Mouse (Mus musculus) adrenal gland, adult 8-10 months (tissue): ENCODE measurements around the gene Rrp36. TPM values are rescaled to one million over a fixed set of nuclear protein-coding genes. Genes with fewer than 3 reads are reported as not detected.

Source experiments
- DNase-seq: peaks from one replicate; pipeline ENCODE4 v3.0.0; 2022
- total RNA-seq, 4 experiments: library from RNA; stranded (reverse); gene quantifications; 2 replicates each; pipeline ENCODE4 v1.2.4; 2022

The Rrp36 gene
- total RNA-seq, 4 experiments from 2014 or later, result 24.9 to 31.8 (median 30.6) TPM

- peak; percentile 97 for DNase-seq
These were observed 28.4 kb downstream of the Rrp36 start, which contains the start of the genes Klc4 and Mrpl2 for GRCm38 (mm10) chr17:46645561-46646321. Gene Klc4, minus strand, starts transcription at chr17:46646022. Gene Mrpl2, plus strand, starts transcription at chr17:46646229.

DNA sequence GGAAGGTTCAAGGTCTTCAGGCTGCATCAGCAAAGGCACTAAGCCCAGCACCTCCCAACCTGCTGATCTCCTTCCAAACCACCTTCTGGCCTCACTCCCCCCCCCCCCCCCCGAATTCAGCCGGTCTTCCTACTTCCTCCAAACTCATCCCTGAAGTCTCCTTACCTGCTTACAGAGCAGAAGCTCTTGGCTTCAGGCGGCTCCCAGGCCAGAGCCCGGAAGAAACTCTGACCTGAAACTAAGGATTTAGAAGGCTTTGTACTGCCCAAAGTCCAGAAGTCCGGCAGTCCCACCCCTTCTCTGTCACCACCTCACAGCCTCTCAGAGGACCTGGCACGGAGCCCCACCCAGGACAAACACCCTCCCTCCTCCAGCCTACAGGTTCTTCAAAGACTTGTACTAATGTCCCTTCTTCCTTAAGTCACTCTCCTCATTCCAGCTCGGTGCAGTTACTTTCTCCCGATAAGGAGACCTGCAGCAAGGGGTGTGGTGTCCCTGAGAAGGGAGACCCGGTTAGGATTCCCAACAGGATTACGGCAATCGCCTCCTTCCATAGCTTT is 29.2 kb downstream of the Rrp36 start:
- DNase-seq, result peak; percentile 69

GRCm38 (mm10) chr17:46644152-46644805 is 29.9 kb downstream of the Rrp36 start:
- no peak for DNase-seq

DNA sequence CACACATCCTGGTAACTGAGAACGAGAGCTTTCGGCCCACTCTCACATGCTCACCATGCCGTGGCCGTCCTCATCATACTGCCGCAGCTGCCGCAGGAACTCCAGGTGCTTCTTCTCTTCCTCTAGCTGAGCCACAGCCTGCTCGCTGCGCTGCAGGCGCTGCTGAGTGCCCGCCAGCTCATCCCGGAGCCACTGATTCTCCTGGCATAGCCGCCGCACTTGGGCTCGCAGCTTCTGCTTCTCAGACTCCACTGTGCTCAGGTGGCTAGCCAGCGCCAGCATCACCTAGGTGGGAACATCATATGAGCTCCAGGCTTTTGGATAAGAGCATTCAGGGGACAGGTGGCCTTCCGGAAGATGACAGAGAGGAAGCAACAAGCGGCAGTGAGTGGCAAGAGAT is 32.1 kb downstream of the Rrp36 start:
- DNase-seq, result no peak

DNA sequence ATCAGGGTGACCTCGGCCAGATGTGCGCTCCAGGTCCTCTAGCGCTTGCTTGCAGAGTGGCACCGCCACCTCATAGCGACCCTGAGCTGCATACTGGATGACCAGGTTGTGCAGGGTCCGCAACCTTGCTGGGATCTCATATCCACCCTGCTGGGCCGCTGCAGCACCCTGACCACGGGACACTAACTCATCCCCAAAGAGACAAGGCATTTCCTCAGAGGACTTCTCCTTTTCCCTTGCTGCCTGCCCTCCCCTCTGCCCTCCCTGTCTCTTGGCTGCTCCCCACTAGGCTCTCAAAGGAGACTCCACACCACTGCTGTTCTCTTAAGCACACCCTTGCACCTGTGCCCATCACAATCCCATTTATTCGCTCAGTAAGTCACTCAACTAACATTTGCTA is 34.2 kb downstream of the Rrp36 start:
- DNase-seq, result no peak

DNA sequence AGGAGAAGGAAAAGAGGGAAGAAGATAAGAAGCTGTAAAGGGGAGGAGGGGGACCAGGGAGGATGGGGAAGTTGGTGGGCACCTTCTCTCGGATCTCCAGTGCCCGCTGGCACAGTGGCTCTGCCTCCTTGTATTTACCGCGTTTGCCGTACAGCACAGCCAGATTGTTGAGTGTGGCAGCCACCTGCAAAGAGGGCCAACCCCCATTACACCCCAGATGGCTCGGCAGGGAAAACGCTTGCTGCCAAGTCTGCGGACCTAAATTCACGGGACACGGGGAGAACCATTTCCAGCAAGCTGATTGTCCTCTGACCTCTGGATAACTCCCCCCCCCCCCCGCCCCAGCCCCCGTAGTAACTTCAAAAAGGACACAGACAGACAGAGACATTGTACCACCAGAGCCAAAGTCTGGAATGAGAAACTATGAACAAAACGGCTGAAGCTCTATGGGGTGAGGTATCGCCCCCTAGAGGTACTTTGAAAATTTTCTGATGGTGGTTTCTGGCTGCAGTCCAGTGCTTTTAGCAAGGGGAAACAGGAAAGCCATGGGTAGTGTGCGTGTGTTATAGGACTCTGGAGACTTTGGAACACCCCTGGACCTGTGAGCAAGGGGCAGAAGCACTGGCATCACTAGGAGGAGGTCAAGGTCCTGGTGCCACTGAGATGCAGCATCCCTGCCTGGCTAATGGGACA is 37.2 kb downstream of the Rrp36 start:
- DNase-seq, result no peak

DNA sequence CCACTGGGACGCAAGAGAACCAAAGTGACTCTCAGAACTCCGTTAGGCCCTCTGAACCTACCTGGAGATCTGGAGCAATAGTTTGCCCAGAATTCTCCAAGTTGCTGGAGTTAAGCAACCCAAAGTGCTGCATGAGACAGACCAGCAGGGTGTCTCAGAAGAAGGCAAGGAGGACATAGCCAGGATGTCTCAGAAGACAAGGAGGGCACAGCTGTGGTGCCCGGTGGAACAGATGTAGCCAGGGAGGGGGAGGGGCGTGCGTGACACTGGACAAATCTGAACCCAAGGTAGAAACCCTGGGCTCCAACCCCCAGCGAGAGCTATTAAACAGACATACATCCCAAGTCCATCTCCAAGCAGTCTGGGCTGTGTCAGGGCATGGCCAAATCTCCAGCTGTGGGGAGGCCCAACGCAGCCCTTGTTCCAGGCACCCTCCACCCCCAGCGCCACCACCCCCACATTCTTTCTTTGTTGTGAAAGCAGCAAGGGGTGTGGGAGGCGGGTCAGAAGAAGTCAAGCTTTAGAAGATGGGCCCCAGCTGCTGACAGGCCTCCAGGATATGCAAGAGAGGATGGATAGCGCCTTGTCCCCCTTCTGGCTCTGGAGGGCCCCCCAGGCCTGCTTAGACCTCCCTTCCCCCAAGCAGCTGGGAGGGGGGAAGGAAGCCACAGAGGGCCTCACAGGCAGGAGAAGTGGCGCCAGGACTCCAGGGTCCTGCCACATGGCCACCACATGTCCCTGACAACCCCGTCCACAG is 44.3 kb downstream of the Rrp36 start:
- DNase-seq, result no peak

- no peak for DNase-seq
These were observed 45.1 kb downstream of the Rrp36 start, which contains the start of gene Ptk7 for GRCm38 (mm10) chr17:46628791-46629684. Gene Ptk7, minus strand, starts transcription at chr17:46629504.

- DNase-seq, result no peak
These were observed 45.7 kb downstream of the Rrp36 start for GRCm38 (mm10) chr17:46628471-46628790.

DNA sequence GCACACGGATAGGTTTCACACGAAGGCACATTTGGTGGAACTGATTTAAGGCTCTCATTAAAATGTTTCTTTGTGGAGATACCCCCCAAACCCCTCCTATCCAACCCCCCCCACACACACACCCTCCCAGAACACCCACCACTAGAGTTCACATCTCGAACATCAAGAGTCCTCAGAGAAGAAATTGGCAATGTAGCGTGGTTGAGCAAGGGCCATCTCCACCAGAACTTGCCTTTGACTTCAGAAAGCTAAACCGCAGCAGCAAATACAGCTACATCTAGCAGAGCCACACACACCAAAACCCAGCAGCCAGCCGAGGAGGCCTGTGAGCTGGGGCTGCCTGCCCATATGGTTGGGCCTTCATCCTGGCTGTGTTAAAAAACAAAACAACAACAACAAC is 46.7 kb downstream of the Rrp36 start:
- DNase-seq, result no peak

DNA sequence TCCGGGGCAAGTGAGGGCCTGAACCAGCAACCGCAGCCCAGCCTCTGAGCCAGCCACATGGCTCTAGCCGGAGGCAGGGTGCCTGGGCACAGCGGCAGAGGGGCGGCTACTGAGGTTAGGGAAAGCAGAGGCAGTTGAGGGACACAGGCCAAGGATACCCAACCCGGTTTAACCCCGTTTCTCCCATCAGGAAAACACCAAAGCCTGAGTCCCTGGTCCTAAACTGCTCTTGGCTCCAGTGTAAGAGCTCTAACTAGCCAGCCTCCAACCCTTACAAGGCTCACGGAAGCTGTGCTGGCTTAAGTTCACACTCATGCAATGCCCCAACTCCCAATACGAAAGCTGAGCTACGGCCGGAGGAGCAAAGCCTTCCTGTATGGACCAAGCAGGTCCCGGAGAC is 49.6 kb downstream of the Rrp36 start:
- DNase-seq, result no peak

DNA sequence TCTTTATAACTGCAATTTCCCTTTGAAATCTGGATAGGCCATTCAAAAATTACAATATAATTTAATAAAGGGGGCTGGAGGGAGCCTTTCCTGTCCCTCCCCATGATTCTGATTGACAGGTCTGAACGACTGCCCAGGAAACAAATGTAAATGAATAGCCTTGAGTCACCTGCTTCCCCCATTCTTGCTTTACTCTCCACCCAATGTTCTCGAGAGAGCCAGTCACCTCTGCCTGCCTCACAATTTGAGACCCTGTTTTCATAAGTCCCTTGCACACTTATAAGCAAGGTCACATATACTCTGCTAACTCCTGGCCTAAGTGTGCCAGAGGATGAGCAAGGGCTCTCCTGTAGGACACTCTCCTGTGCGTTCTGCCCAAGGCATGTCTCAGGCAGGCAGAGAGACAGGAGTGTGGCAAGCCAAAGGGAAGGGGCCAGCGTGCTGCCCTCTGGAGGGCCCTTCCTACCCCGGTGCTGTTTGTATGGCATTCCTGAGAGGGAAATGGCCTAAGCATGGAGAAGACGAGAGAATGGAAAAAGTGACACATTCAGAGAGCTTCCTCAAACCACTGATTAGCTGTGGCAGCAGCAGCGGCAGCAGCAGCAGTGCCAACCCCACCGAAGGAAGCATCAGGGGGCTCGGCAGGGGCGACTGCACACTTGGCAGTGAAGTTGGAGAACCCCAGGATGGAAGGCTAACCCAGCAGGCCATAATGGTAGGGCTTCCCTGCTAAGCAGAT is 50.2 kb downstream of the Rrp36 start:
- DNase-seq, result no peak

GRCm38 (mm10) chr17:46622269-46622668 is 51.9 kb downstream of the Rrp36 start:
- DNase-seq, result no peak

DNA sequence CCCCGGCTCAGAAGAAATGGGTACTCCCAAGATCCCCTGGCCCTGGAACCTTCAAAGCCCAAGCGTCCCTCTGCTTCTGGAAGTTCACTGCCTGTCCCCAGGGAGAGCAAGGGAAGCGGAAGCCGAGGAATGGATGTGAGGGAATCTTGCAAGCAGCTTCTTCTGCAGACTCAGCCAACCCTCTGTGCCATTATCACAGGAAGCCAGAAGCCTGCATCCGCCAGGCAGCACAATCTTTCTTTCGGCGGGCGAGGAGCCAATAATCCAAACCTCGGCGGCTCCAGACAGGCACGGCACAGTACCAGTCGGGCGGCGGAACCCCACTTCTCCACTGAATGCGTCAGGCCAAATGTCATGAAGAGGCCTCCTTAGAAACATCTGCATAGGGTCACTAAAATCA is 52.8 kb downstream of the Rrp36 start:
- DNase-seq, result no peak

- DNase-seq, result no peak
These were observed 54.3 kb downstream of the Rrp36 start for GRCm38 (mm10) chr17:46619683-46620357.

DNA sequence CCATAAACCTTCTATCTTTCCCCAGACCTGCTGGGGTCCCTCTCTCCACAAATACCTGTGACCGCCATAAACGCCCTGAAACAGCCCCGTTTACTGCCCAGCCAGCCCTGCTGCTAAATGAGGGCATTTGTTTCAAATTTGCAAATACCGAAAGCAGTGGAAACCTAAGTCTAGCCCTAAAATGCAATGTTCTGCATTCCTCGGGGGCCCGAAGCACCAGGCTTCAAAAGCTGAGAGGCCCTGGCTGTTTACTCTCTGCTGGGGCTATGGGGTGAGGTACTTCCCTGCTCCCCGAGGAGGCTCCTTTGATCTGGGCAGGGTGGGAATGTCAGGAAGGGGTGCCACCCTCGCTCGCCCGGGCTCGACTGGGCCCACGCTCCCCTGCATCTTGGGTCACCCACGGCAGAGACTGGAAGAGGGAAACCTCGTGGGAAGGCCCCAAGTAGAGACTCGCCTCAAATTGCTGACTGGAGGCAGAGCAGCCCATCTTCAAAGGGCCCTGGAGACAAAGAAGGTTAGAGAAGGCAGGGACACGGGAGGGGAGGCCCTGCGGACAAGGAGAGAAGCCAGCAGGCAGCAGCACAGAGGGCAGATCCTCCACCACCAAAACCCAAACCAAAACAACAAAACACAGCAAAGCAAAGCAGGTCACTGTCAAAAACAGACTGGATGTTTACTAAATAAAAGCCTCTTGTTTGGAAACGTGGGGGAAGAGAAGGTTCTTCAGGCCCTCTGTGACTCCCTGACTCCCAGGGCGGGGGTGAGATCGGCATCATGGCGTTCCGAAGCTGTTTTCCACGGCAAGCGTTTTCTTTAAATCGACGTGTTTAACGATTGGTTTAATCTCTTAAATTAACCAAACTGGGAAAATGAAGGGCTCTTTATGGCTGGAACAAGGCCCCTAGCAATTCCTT is 55.1 kb downstream of the Rrp36 start:
- DNase-seq, result no peak

DNA sequence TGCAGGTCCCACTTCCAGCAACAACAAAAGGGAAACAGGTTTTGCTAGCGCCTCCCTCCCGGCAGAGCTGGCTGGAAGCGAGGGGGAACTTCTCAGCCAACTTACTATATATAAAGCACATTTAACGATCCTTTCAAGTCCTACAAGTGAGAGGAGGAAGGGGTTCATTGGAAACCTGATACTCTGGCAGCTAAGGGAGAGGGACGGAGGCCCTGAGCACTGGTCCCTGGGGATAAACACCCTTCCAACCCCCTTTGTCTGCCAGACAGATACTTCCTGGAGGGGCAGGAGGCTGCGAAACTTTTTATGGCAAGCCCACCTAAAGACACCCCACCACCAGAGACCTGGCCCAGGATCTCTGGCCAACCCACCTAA is 55.8 kb downstream of the Rrp36 start:
- DNase-seq, result no peak

GRCm38 (mm10) chr17:46617799-46618198 is 56.4 kb downstream of the Rrp36 start:
- DNase-seq, result no peak
